Mouse (Mus musculus) fibroblast of lung, adult 2 months (primary cell): ENCODE results near the gene Efcab7.

Experiments
- DNase-seq: peaks from one replicate; pipeline ENCODE4 v3.0.0-alpha.2; 2011; ENCODE audit warnings: low read depth

Efcab7 gene

DNA sequence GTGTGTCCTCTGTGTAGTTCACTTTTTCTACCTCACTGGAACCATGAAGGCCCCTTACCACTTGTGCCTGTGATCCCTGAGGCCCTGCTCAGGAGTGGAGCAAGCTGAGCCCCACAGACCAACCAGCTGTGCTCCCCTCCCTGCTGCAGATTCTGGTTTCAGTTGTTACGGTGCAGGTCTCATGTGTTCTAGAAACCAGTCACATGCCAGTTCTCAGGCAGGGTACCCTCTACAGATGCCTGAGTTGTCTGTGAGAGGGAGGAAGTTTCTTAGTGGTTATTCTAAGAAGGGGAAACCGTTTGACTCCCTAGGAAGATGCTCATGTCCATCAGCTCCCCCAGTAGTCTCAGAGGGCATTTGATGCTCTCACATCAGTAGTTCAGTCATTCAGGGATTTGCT is 115.6 kb downstream of the Efcab7 start:
- no peak for DNase-seq

DNA sequence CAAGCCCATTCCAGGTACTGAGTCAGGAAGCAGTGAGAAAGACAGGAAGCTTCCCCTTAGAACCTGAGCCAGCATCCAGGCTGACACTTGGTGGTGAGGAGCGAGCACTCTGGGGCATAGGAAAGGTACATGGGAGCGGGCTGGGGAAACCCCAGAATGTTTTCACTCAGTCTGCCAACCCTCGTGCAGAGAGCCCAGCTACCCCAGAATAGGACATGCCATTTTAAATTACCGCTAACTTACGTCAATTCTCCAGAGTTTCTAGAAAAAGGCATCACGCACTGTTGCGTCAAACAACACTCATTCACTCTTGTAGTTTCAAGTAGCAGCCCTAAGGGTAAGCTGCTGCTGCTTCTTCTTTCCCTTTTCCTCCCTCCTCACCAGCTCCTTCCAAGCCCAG is 116.0 kb downstream of the Efcab7 start:
- no peak for DNase-seq

DNA sequence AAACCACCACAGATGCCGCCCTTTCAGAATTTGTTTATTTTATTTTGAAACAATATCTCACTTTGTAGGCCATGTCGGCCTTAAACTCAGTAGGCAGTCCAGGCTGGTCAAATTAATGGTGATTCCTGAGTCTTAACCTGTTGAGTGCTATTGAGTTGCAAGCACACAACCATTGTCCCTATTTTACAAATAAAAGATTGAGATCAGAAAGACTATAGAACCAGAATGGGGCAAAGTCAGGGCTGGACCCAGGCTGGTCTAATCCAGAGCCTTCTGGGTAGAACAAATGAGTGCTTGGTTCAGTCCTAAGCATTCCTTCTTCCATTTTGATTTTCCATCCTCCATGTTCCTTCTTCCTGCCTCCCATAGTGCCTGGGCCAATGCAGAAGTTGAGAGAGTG is 117.5 kb downstream of the Efcab7 start:
- DNase-seq = no peak

DNA sequence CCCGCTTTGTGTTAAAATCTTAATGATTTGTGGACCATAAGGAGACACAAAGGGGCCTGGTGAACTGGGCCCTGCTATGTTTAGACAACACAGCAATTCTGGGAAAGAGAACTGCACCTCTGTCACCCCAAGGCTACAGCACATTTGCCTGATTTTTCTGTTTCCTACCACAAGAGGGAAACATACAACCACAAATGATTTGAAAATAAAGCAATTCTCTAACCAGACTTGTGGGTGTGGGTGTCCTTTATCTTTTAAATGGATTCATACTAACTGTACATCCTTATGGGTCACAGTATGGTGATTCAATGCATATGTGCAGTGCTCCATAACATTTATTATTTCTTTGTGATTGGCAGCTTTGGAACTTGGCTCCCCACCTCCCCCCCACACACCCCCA is 118.2 kb downstream of the Efcab7 start:
- DNase-seq = no peak

DNA sequence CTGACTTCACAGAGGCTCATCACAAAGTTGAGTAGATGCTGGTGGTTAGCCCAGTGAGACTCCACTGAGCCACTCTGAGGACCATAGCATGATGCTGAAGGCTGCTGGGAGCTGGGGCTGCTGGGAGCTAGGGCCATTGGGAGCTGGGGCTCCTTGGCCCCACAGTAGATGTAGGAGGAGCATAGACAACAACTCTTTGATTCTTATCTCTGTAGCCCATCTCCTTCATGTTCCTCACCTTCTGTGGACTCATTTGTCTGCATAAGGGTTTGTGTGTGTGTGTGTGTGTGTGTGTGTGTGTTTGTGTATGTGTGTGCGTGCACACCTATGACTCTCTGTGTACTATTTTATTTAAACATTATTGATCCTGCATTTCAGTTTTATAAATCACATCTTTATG is 118.9 kb downstream of the Efcab7 start:
- no peak for DNase-seq

DNA sequence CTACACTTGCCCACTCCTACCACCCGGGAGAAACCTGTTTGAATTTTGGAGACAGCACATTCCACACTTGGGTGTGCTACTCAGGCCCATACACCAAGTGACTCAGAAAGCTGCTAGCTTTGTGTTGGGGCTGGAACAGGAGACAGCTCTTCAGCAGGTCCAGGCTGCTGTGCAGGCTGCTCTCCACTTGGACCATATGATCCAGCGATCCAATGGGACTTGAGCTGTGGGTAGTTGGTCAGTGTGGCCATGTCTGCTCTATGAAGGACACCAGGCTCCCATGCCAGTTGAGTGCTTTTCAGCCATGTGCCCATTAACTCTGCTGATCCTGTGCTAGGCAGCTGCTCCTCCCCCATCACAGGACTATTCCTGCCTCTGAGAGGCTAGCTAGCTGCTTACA is 124.9 kb downstream of the Efcab7 start:
- no peak for DNase-seq

DNA sequence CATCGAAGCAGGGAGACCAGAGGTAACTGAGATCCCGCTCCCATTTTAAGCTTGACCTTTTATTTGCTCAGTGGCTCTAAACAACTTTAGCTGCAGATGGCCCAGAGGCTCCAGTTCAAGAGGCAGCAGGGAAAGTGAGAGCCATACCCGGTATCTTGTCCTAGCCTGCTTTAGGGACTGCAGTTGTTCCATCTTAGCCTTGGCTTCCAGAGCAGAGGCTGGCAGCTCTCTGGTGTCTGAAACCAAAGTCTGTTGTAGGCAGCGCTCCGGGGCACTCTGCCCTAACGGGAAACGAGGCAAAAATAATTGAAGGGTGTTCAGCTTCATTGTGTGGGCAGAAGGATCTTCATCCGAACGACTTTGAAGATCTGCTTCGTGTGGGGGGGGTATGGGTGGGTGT is 126.4 kb downstream of the Efcab7 start:
- DNase-seq = no peak

DNA sequence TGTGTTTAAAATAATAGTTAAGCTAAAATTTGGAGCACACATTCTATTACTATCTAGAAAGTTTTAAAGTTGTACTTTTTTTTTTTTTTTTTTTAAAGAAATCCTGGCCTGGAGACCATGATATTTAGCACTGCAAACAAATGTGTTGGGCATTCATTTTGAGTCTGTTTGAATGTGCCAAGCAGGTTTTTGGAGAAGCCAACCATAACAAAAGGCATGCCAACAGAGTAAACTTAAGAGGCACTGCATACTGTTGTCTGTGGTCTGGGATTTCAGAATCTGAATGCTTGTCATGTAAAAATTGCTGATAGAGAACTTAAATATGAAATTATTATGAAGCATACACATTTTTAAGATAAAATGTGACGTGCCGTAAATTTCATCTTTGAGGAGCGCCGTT is 128.2 kb downstream of the Efcab7 start:
- no peak for DNase-seq

DNA sequence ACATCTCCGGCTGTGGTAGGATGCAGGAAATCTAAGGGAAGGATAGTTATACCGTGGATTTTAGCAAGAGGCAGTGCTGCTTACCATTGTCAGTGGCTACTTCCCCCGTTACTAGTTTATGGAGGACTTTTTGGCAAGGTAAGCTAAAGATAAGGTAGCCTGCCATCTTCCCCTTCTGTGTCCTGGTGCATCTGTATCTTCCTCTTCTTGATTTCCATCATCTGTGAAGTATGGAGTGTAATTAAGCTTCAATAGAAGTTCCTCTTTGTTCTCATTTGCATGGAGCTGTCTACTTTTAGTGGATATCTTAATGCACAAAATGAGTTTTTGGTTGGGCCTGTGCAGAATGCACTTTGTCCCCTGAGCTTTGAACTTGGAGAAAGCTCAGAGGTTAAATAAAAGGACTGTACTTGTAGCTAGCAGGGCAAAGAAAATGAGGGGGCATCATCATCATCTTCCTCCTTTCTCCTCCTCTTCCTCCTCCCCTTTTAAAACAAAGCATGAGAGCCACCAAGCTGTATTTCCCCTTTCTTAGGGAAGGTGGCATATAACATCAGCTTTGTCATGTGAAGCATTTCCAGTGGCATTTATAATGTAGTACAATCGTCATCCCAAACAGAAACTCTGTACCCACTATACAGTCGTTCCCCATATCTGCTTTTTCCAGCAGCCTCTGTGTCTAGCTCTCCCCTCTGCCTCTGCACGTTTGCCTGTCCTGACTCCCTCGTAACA is 129.3 kb downstream of the Efcab7 start:
- DNase-seq = no peak

DNA sequence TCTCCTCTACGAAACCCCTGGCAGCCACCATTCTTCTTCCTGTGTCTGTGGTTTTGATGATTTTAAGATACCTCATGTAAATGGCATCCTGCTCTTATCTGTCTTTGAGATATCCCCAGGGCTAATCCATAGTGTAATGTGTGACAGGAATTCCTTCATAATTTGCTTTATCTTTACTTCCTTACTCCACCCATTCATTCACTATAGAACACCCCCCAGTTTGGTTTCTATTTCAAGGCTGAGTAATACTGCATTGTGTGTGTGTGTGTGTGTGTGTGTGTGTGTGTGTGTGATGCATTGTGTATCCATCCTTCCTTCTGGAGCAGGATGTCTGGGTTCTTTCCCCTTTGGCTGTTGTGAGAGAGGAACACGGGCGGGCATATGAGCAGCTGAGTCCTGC is 130.3 kb downstream of the Efcab7 start:
- no peak for DNase-seq
